Mouse (Mus musculus): ENCODE measurements around the gene Qpctl.
A peak's percentile ranks its signal among the peaks of the same experiment; 100 is the strongest.

- TF ChIP-seq POLR2A (IDR thresholded peaks at IDR 0.05; ENCODE audit: extremely low read depth, insufficient read depth, low read length) (no peak), CTCF (IDR thresholded peaks at IDR 0.05; ENCODE audit: low read depth, low read length) (peak; percentile 86)
Observed at GRCm38 (mm10) chr7:19197985-19198384, 48.9 kb upstream of the Qpctl start.
